Mouse (Mus musculus) small intestine, adult 2 months (tissue): ENCODE data around the gene Rassf8.

Experiments used
- CTCF ChIP-seq: fragments of 200-500 bp; IDR thresholded peaks from 2 replicates; pipeline ENCODE4 v1.5.1; 2012; ENCODE audit warnings: low read depth, mild to moderate bottlenecking, control low read depth, inconsistent platforms, low read length, moderate library complexity, mixed read lengths; ENCODE audit not compliant: insufficient replicate concordance, insufficient read length; ENCODE audit errors: extremely low read depth
- POLR2A ChIP-seq: fragments of 200-500 bp; IDR thresholded peaks from 2 replicates; pipeline ENCODE4 v1.6.1; 2012; ENCODE audit warnings: low read depth, mild to moderate bottlenecking, control low read depth, inconsistent platforms, low read length, moderate library complexity

DNA sequence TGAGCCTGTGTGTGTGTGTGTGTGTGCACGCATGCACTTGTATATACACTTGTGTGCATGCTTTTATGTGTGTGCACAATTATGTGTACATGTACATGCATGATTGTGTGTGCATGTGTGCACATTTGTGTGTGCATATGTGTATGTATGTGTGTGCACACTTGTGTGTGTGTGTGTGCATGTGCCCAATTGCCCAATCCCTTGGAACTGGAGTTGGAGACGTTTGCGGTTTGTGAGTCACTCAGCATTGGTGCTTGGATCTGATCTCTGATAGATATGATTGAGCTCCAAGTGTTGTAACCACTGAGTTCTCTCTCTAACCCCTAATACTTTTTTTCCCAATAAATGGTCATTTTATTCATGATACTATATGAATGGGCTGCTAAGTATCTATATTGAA is 15.5 kb downstream of the Rassf8 start:
- TF ChIP-seq CTCF (no peak), POLR2A (no peak)
